Mouse (Mus musculus) neural tube, embryonic 11.5 days (tissue): ENCODE results near the gene Fgfbp1. TPM values are rescaled to one million over a fixed set of nuclear protein-coding genes. Genes with fewer than 3 reads are reported as not detected.

ENCODE experiments used
- ATAC-seq: fragments of 200-750 bp; cut with Nextera tagmentation; 2 replicates; pipeline ENCODE4 v1.8.0; 2017; ENCODE audit warnings: moderate number of reproducible peaks, mild to moderate bottlenecking, moderate TSS enrichment, moderate library complexity; ENCODE audit not compliant: insufficient read depth, low FRiP score, low TSS enrichment
- DNase-seq: peaks from one replicate; pipeline ENCODE4 v3.0.0-alpha.2; 2015; ENCODE audit warnings: low spot score
- H3K27ac ChIP-seq: fragments of 300-500 bp; sonication (generic); 2 replicates; pipeline ENCODE4 v1.5.1; 2014; ENCODE audit warnings: low read depth, mild to moderate bottlenecking, low read length
- H3K27me3 ChIP-seq: fragments of 300-500 bp; sonication (generic); 2 replicates; pipeline ENCODE4 v1.6.1; 2014; ENCODE audit warnings: mild to moderate bottlenecking, low read length, mixed read lengths; ENCODE audit not compliant: control insufficient read depth, insufficient read depth
- H3K36me3 ChIP-seq: fragments of 300-500 bp; sonication (generic); 2 replicates; pipeline ENCODE4 v1.6.1; 2014; ENCODE audit warnings: mild to moderate bottlenecking, low read length, moderate library complexity, mixed read lengths; ENCODE audit not compliant: control insufficient read depth, insufficient read depth
- H3K4me1 ChIP-seq: fragments of 300-500 bp; sonication (generic); 2 replicates; pipeline ENCODE4 v1.6.1; 2014; ENCODE audit warnings: low read length, mixed read lengths; ENCODE audit not compliant: control insufficient read depth, insufficient read depth
- H3K4me2 ChIP-seq: fragments of 300-500 bp; sonication (generic); 2 replicates; pipeline ENCODE4 v1.6.1; 2014; ENCODE audit warnings: low read depth, mild to moderate bottlenecking, moderate library complexity
- H3K4me3 ChIP-seq: fragments of 300-500 bp; sonication (generic); 2 replicates; pipeline ENCODE4 v1.5.1; 2014; ENCODE audit warnings: low read depth, low read length
- H3K9ac ChIP-seq: fragments of 300-500 bp; sonication (generic); 2 replicates; pipeline ENCODE4 v1.6.1; 2014; ENCODE audit warnings: mild to moderate bottlenecking, low read length
- H3K9me3 ChIP-seq: fragments of 300-500 bp; sonication (generic); 2 replicates; pipeline ENCODE4 v1.6.1; 2016; ENCODE audit warnings: low read length; ENCODE audit not compliant: control insufficient read depth
- WGBS: fragments of 180-500 bp; shearing (Covaris S2); extraction: QIAGEN DNeasy Blood & Tissue Kit; methylation state at CpG from one replicate; pipeline ENCODE4 v1.1.7; 2014; 5-methylcytosine and 5-hydroxymethylcytosine counted together
- polyA plus RNA-seq: library from polyadenylated mRNA; unstranded; fragments of >200 nt; fragmentation: Nextera tagmentation; extraction: Ambion mirVana; gene quantifications from 2 replicates; pipeline ENCODE4 v1.2.1, GENCODE M21; 2014

Gene Fgfbp1
- polyA plus RNA-seq, 1 experiment from 2014 or later, result 0.93 TPM

DNA sequence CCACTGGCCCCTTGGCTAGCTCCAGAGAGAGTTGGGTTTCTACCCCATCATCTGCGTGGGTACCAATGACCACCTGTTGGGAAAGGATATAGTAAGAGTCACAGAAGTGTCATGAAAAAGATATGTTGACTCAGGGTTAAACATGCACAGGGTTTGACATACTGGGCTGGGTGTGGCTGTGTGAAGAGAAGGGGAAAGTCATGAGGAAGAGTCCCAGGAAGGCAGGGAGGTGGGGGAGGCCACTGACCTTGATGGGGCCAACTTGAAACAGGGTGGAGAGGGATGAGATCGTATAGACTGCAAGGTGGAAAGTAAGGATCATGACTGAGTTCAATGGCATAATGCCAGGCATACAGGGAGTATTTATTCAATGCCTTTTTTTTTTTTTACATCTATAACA, 1.2 kb downstream of the Fgfbp1 start:
- Histone ChIP-seq H3K4me3 (no peak overlapping the region), H3K27ac (no peak overlapping the region), H3K36me3 (no peaks in the 10 kb centered on the region), H3K4me2 (no peak overlapping the region), H3K27me3 (no peaks in the 10 kb centered on the region), H3K9ac (no peak overlapping the region), H3K4me1 (no peaks in the 10 kb centered on the region), H3K9me3 (no peaks in the 10 kb centered on the region)
- DNase-seq, result no peak
- ATAC-seq, result no peak
- 71% methylated on average over 2 of the region's 2 CpGs for WGBS

DNA sequence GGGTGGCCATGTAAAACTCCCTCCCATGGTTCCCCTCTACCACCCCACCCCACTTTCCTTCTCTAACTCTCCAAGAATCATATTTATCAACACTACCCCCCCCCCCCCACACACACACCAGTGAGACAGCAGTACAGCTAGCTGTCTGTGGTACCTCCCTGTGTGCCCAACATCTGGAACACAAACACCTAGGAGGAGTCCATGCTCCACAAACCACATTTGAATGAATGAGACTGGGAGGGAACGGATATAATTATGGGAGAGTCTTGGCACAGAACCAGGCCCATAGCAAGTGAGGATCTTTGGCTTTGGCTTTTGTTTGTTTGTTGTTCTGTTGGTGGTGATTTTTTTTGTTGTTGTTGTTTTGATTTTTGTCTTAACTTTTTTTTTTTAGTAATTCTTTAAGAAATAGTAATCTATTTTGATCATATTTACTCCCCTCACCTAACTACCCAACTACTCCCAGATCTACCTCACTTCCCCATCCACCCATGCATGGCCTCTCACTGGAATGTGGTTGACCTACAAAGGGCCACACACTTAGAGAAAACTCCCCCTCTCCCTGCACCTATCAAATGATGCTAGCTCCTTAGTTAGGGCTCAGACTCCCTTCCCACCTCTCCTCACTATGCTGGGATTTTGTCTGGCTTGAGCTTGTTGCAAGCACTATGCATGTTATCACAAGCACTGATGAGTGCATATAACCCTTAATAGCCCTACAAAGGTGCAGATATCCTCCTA, 4.6 kb downstream of the Fgfbp1 start:
- Histone ChIP-seq H3K4me2 (no peak overlapping the region), H3K4me3 (no peak overlapping the region), H3K9ac (no peak overlapping the region), H3K4me1 (no peaks in the 10 kb centered on the region), H3K27me3 (no peaks in the 10 kb centered on the region), H3K27ac (no peak overlapping the region), H3K9me3 (no peaks in the 10 kb centered on the region), H3K36me3 (no peaks in the 10 kb centered on the region)
- no peak for DNase-seq
- ATAC-seq, result no peak
- WGBS, result 88% methylated on average over 1 of the region's 1 CpGs

DNA sequence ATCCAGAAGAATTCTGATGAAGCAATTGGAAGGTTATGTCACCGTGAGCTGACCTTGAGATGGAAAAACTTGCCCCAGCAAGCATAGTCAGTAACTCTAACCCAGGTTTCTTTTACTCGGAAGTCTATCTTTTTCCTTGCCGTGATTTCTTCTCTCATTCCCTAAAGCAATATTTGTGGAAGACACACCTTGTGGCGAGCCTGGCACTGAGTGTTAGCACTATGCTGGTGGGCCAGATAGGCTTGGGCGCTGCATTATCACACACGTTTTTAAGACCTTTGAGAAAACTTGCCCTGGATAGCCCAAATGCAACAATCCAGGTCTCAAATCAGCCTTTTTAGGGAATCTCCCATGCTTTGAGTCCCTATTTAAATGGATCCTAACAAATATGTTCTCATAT, 7.4 kb downstream of the Fgfbp1 start:
- Histone ChIP-seq H3K4me2 (no peak overlapping the region), H3K4me1 (no peaks in the 10 kb centered on the region), H3K27me3 (no peaks in the 10 kb centered on the region), H3K9me3 (no peaks in the 10 kb centered on the region), H3K4me3 (no peak overlapping the region), H3K27ac (no peak overlapping the region), H3K9ac (no peak overlapping the region), H3K36me3 (no peaks in the 10 kb centered on the region)
- WGBS, result 87% methylated on average over 6 of the region's 6 CpGs
- DNase-seq (no peak), ATAC-seq (no peak)

DNA sequence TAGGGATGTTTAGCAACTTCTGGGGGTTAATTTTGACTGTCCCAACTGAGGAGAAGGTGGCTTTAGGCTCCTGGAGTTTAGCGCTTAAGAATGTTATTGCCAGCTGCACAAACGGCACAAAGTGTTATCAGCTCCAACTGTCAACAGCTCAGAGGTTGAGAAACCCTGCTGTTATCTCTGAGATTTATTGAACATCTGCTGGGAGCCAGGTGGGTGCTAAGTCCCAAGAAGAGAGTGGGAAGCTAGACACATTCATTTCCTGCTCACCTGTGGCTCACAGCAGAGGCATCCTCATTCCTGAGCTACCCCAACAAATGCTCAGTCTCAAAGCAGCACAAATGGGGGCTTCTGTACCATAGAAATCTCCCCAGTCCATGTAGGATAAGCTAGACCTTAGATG, 10.4 kb downstream of the Fgfbp1 start:
- ATAC-seq (no peak), DNase-seq (no peak)
- H3K4me1 ChIP-seq, result no peaks in the 10 kb centered on the region
- no peak overlapping the region for H3K9ac ChIP-seq
- no peak overlapping the region for H3K27ac ChIP-seq
- no peaks in the 10 kb centered on the region for H3K36me3 ChIP-seq
- no peaks in the 10 kb centered on the region for H3K9me3 ChIP-seq
- WGBS, result 75% methylated on average over 2 of the region's 2 CpGs
- H3K27me3 ChIP-seq, result no peaks in the 10 kb centered on the region
- no peak overlapping the region for H3K4me2 ChIP-seq
- H3K4me3 ChIP-seq, result no peak overlapping the region

DNA sequence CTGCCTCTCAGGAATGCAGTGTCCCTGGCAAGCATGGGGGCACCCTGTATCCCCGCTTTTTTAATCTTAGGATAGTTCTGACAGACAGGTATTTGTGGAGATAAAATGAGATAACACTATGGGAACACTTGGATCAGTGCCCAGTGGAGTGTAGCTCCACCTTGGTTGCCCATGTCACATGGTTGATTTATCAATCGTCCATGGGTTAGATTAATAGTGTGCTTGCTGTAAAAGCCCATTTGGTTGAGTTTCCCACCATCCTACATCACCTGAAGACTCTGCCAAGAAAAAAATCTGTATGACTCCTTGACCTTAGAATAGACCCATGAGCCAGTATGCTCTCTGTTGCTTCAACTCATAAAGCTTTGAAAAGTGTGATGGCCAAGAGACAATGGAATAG, 11.0 kb downstream of the Fgfbp1 start:
- Histone ChIP-seq H3K9ac (no peak overlapping the region), H3K27me3 (no peaks in the 10 kb centered on the region), H3K4me3 (no peak overlapping the region), H3K9me3 (no peaks in the 10 kb centered on the region), H3K4me2 (no peak overlapping the region), H3K27ac (no peak overlapping the region), H3K36me3 (no peaks in the 10 kb centered on the region), H3K4me1 (no peaks in the 10 kb centered on the region)
- ATAC-seq (no peak), DNase-seq (no peak)
- WGBS, result 82% methylated on average over 2 of the region's 2 CpGs

DNA sequence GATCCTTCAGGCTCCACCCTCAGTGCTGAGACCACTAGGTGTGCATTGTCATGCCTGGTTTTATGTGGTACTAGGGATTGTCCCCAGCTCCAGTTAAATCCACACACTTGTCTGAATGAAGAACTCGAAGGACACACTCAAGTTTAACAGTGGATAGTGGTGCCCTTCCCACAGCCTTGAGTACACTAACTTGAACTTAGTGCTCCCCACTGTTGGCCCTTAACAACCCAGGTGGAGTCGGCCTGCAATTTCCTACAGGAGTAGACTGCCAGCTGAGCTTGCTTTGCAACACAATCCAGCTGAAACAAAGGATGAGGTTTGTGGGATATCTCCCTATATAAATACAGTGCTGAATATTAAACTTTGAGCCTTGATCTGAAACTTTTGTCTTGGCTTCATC, 12.9 kb downstream of the Fgfbp1 start:
- DNase-seq (no peak), ATAC-seq (no peak)
- H3K27me3 ChIP-seq, result no peaks in the 10 kb centered on the region
- no peak overlapping the region for H3K4me2 ChIP-seq
- no peaks in the 10 kb centered on the region for H3K9me3 ChIP-seq
- no peak overlapping the region for H3K4me3 ChIP-seq
- WGBS, result 46% methylated on average over 2 of the region's 2 CpGs
- no peaks in the 10 kb centered on the region for H3K36me3 ChIP-seq
- H3K9ac ChIP-seq, result no peak overlapping the region
- H3K4me1 ChIP-seq, result no peaks in the 10 kb centered on the region
- H3K27ac ChIP-seq, result no peak overlapping the region

DNA sequence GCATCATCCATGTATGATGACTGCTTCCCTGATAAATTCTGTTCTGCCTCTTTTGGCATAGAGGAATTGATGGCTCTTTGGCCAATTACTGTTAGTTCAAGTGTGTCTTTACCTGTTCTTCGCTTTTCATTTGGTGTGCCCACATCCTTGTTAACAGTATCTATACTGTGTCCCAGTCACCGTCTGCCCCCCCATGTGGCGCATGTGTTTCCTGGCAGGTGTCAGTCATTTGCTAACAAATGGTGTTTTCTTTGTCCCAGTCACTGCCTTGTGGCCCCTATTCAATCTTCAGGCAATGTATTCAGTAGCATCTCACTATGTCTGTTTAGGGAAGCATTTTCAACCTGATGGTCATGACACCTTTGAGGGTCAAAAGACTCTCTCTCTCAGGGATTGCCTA, 20.5 kb downstream of the Fgfbp1 start:
- H3K9me3 ChIP-seq, result no peaks in the 10 kb centered on the region
- DNase-seq (no peak), ATAC-seq (no peak)
- no peaks in the 10 kb centered on the region for H3K36me3 ChIP-seq
- no peaks in the 10 kb centered on the region for H3K4me1 ChIP-seq
- no peaks in the 10 kb centered on the region for H3K27me3 ChIP-seq
- WGBS, result 89% methylated on average over 3 of the region's 3 CpGs
- no peak overlapping the region for H3K4me3 ChIP-seq
- no peak overlapping the region for H3K4me2 ChIP-seq
- no peak overlapping the region for H3K9ac ChIP-seq
- H3K27ac ChIP-seq, result no peak overlapping the region

DNA sequence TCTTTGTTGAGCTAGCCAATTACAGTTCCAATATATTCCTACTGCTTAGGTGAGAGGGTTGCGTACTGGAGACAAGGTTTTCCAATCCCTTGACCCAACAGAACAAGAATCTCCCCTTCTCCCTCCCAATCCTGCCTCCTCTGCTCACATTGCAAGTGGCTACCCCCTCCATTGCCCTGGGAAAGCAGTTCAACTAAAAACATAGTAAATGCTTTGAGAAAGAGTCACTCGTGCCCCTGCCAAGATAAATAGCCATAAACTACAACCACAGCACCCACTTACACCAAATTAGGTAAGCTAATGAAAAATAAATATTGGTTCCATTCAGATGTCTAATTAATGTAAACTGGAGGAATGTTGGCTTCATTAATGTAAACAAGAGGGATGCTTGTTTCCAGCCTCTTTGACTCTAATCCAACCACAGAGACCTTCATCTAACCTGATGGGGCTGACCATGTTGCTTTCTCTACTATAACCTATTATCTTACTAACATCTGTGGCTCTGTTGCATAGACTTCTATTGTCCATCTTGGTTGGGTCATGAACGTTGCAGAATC, 21.6 kb downstream of the Fgfbp1 start:
- Histone ChIP-seq H3K9me3 (no peaks in the 10 kb centered on the region), H3K4me2 (no peak overlapping the region), H3K27me3 (no peaks in the 10 kb centered on the region), H3K4me1 (no peaks in the 10 kb centered on the region), H3K27ac (no peak overlapping the region), H3K36me3 (no peaks in the 10 kb centered on the region), H3K9ac (no peak overlapping the region), H3K4me3 (no peak overlapping the region)
- 85% methylated on average over 3 of the region's 3 CpGs for WGBS
- no peak for DNase-seq
- ATAC-seq, result no peak

DNA sequence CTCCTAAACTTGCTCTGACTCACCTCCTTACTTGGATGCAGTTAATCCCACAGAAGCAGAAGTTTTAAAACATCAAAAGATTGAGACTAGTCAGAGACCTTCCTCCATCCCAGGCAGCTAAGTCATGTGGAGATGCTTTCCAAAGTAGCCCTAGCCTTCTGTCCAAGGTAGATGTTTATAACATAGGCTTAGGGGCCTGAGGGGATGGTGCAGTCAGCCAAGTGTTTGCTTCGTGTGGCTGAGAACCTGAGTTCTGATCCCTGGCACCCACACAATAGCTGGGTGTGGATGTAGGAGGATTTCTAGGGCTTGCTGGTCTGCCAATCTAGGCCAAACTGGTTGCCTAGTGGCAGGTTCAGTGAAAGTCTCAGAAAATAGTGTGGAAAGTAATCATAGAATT, 28.3 kb downstream of the Fgfbp1 start:
- H3K27me3 ChIP-seq, result no peaks in the 10 kb centered on the region
- no peaks in the 10 kb centered on the region for H3K9me3 ChIP-seq
- DNase-seq (no peak), ATAC-seq (no peak)
- H3K4me1 ChIP-seq, result no peaks in the 10 kb centered on the region; the same call in 1 of the 2 replicates
- H3K9ac ChIP-seq, result no peak overlapping the region
- no peak overlapping the region for H3K4me3 ChIP-seq
- 86% methylated on average over 1 of the region's 1 CpGs for WGBS
- H3K27ac ChIP-seq, result no peak overlapping the region
- no peak overlapping the region for H3K4me2 ChIP-seq
- H3K36me3 ChIP-seq, result no peaks in the 10 kb centered on the region
